Mouse (Mus musculus): ENCODE measurements around the gene Btbd9. TPM values are rescaled to one million over a fixed set of nuclear protein-coding genes. Genes with fewer than 3 reads are reported as not detected.
A peak's percentile ranks its signal among the peaks of the same experiment; 100 is the strongest.

The Btbd9 gene
- total and polyA plus RNA-seq, 2 experiments: 12.7 to 12.8 TPM

DNA sequence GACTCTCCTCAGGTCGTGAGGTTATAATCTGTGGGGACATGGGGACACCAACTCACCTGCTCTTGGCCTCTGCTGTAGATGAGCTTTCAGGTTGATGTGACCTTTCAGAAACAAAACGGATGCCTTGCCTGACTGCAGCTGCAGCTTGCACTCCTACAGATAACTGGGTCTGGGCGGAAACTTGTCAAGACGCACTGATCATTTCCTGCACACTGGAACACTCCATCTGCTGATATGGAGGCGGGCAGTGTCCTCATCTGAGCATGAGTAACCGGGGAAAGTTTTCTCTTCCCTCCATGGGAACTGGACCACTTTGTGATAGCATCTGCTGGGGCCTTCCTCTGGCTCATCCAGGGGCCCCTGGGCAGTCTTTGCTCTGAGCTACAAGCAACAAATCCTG lies 361.9 kb downstream of the Btbd9 start:
- no peak for DNase-seq (ENCODE audit: extremely low read depth, low read depth, low spot score)
- WGBS: 73% methylated on average over 6 of the region's 6 CpGs

DNA sequence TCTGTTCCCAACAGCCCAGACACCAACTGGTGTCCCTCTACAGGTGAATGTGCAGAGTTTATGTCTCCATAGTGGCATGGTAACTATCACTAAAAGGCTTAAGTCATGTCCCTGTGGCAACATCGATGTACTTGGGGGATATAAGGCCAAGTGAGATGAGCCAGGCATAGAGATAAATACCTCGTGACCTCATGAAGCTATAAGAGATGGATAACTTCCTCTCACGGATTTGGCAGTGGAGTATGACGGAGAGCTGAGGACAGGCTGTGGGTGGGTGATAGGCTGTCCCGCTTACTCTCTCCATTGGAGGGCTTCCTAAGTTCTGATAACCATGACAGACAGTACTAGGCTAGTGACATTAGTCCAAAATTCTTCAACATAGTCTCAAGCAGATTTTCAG lies 362.9 kb downstream of the Btbd9 start:
- no peak overlapping the region for H3K27ac ChIP-seq (replicated peaks; ENCODE audit: insufficient read depth, low read depth, low read length)
- 0 out of 2 replicates have a peak, but pooled peaks cover under 1% of the 10 kb centered on the region for H3K36me3 ChIP-seq (ENCODE audit: control insufficient read depth, insufficient read depth, low read length)
- no peak overlapping the region for H3K4me3 ChIP-seq (ENCODE audit: insufficient read depth, low read depth, low read length)
- DNase-seq (ENCODE audit: extremely low read depth, low read depth, low spot score): no peak
- H3K9ac ChIP-seq (ENCODE audit: low read depth, low read length): no peak overlapping the region
- H3K4me1 ChIP-seq (ENCODE audit: control insufficient read depth, insufficient read depth, low read length): no peaks in the 10 kb centered on the region
- H3K79me2 ChIP-seq (ENCODE audit: control insufficient read depth, insufficient read depth, low read length): no peaks in the 10 kb centered on the region
- TF ChIP-seq CTCF (IDR thresholded peaks at IDR 0.05; ENCODE audit: low read depth, low read length) (no peak), POLR2A (IDR thresholded peaks at IDR 0.05; ENCODE audit: extremely low read depth, insufficient read depth, low read length) (no peak)
- 85% methylated on average over 5 of the region's 5 CpGs for WGBS
- H3K27me3 ChIP-seq (ENCODE audit: control insufficient read depth, insufficient read depth, low read length): no peaks in the 10 kb centered on the region

More for the DNA sequence above, 361.9 kb downstream of the Btbd9 start:
- Histone ChIP-seq H3K27ac (replicated peaks; ENCODE audit: insufficient read depth, low read depth, low read length) (no peak overlapping the region), H3K4me1 (ENCODE audit: control insufficient read depth, insufficient read depth, low read length) (no peaks in the 10 kb centered on the region), H3K9ac (ENCODE audit: low read depth, low read length) (no peak overlapping the region), H3K79me2 (ENCODE audit: control insufficient read depth, insufficient read depth, low read length) (no peaks in the 10 kb centered on the region), H3K27me3 (ENCODE audit: control insufficient read depth, insufficient read depth, low read length) (no peaks in the 10 kb centered on the region), H3K4me3 (ENCODE audit: insufficient read depth, low read depth, low read length) (no peak overlapping the region), H3K36me3 (ENCODE audit: control insufficient read depth, insufficient read depth, low read length) (no peaks in the 10 kb centered on the region)
- TF ChIP-seq POLR2A (IDR thresholded peaks at IDR 0.05; ENCODE audit: extremely low read depth, insufficient read depth, low read length) (no peak), CTCF (IDR thresholded peaks at IDR 0.05; ENCODE audit: low read depth, low read length) (no peak)

DNA sequence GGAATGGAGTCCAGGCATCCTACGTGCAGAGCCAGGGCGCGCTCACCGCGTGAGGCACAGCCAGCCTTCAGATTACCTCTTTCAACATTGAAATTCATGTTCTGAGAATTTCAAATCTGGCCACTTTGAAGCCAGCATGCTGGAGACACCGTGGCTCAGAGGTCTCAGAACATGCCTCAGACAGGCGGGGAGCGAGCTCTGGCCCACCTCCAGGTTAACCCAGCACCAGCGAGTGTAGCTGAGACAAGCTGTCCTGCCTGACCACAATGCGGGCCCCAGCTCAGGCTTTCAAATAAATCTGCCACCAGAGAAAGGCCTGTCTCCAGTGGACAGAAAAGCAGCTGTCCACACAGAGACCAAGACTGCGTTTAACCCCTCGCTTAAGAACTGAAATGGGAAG lies 363.6 kb downstream of the Btbd9 start:
- WGBS: 87% methylated on average over 12 of the region's 12 CpGs
- Histone ChIP-seq H3K36me3 (ENCODE audit: control insufficient read depth, insufficient read depth, low read length) (peaks cover 6% of the 10 kb centered on the region), H3K4me1 (ENCODE audit: control insufficient read depth, insufficient read depth, low read length) (no peaks in the 10 kb centered on the region), H3K4me3 (ENCODE audit: insufficient read depth, low read depth, low read length) (no peak overlapping the region), H3K79me2 (ENCODE audit: control insufficient read depth, insufficient read depth, low read length) (no peaks in the 10 kb centered on the region), H3K27ac (replicated peaks; ENCODE audit: insufficient read depth, low read depth, low read length) (no peak overlapping the region), H3K9ac (ENCODE audit: low read depth, low read length) (no peak overlapping the region), H3K27me3 (ENCODE audit: control insufficient read depth, insufficient read depth, low read length) (no peaks in the 10 kb centered on the region)
- DNase-seq (ENCODE audit: extremely low read depth, low read depth, low spot score): no peak
- TF ChIP-seq POLR2A (IDR thresholded peaks at IDR 0.05; ENCODE audit: extremely low read depth, insufficient read depth, low read length): no peak
- no peak for TF ChIP-seq CTCF (IDR thresholded peaks at IDR 0.05; ENCODE audit: low read depth, low read length)

DNA sequence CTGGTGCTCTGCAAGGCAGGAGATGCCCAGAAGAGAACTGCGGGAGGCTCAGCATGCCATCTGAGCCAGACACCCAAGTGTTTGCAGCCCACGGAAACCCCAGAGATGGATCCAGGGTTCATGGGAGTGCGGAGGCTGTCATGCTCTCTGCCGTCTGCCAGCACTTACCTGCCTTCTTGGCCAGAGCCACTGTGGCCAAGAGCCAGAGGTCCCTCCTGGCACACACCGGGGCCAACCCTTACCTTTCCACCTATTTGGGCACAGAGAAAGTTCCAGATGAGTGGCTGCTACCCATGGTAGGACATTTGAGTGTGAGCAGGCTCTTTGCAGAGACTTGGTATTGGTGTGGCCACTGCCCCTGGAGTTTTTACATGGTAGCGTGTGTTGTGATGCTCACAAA lies 365.4 kb downstream of the Btbd9 start:
- peak; percentile 63 for DNase-seq (ENCODE audit: extremely low read depth, low read depth, low spot score)
- TF ChIP-seq CTCF (IDR thresholded peaks at IDR 0.05; ENCODE audit: low read depth, low read length): no peak
- TF ChIP-seq POLR2A (IDR thresholded peaks at IDR 0.05; ENCODE audit: extremely low read depth, insufficient read depth, low read length): no peak
- Histone ChIP-seq H3K36me3 (ENCODE audit: control insufficient read depth, insufficient read depth, low read length) (peaks cover 7% of the 10 kb centered on the region), H3K4me3 (ENCODE audit: insufficient read depth, low read depth, low read length) (no peak overlapping the region), H3K9ac (ENCODE audit: low read depth, low read length) (no peak overlapping the region), H3K79me2 (ENCODE audit: control insufficient read depth, insufficient read depth, low read length) (no peaks in the 10 kb centered on the region), H3K4me1 (ENCODE audit: control insufficient read depth, insufficient read depth, low read length) (no peaks in the 10 kb centered on the region), H3K27ac (replicated peaks; ENCODE audit: insufficient read depth, low read depth, low read length) (no peak overlapping the region), H3K27me3 (ENCODE audit: control insufficient read depth, insufficient read depth, low read length) (no peaks in the 10 kb centered on the region)
- 44% methylated on average over 6 of the region's 6 CpGs for WGBS

DNA sequence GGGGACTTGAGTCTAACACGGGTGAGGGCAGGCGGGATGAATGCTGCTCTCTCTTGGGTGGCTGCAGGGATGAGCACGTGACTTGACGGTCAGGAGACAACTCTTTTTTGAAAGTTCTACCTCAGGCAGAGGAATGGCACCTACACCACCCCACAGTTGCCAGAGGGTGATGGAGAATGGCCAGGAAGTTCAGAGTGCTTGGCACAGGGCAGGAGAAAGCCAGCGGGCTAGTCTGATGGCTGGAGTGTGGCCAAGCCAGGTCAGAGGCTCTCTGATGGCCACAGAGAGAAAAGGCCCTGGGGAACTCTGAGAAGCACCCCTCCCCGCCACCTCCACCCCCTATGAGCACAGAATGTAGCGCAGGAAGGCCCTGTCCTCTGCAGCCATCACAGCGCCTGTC lies 366.0 kb downstream of the Btbd9 start:
- WGBS: 59% methylated on average over 8 of the region's 8 CpGs
- Histone ChIP-seq H3K4me1 (ENCODE audit: control insufficient read depth, insufficient read depth, low read length) (no peaks in the 10 kb centered on the region), H3K9ac (ENCODE audit: low read depth, low read length) (no peak overlapping the region), H3K79me2 (ENCODE audit: control insufficient read depth, insufficient read depth, low read length) (no peaks in the 10 kb centered on the region), H3K27ac (replicated peaks; ENCODE audit: insufficient read depth, low read depth, low read length) (no peak overlapping the region), H3K36me3 (ENCODE audit: control insufficient read depth, insufficient read depth, low read length) (peaks cover 7% of the 10 kb centered on the region), H3K27me3 (ENCODE audit: control insufficient read depth, insufficient read depth, low read length) (no peaks in the 10 kb centered on the region), H3K4me3 (ENCODE audit: insufficient read depth, low read depth, low read length) (no peak overlapping the region)
- no peak for TF ChIP-seq CTCF (IDR thresholded peaks at IDR 0.05; ENCODE audit: low read depth, low read length)
- TF ChIP-seq POLR2A (IDR thresholded peaks at IDR 0.05; ENCODE audit: extremely low read depth, insufficient read depth, low read length): no peak
- peak; percentile 77 for DNase-seq (ENCODE audit: extremely low read depth, low read depth, low spot score)

DNA sequence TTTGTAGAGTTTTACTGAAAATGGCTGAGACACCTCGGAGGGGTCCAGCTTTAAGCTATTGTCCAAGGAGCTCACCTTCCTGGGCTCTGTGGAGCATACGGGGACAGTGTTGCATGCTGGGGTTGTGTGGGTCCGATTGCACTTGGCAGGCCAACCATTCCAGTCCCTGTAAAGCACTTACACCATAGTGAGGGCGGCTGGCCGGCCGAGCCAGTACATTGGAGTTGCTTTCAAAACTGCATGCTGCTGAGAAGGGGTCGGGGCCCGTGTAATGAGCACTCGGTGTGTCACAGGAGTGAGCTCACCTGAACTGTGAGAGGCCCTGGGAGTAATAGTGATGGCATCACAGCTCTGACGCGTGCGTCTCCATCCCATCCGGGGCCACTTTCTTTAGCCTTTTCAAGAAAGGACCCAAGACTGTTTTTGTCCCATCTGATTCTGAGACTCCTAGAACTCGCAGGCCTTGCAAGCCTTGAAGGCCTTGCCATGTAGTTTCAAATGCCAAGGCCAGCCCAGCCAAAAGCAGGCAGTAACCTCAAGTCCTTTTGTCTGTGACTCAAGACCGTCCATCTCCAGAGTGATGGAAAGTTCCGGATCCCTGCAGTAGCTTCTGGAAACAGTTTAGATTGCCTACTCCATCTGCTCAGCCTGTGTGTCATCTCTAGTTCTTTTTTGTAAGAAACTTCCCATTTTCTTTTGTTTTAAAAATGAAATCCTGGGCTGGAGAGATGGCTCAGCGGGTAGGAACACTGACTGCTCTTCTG lies 371.0 kb downstream of the Btbd9 start:
- H3K4me1 ChIP-seq (ENCODE audit: control insufficient read depth, insufficient read depth, low read length): no peaks in the 10 kb centered on the region
- H3K27ac ChIP-seq (replicated peaks; ENCODE audit: insufficient read depth, low read depth, low read length): no peak overlapping the region
- no peak for TF ChIP-seq POLR2A (IDR thresholded peaks at IDR 0.05; ENCODE audit: extremely low read depth, insufficient read depth, low read length)
- no peak for TF ChIP-seq CTCF (IDR thresholded peaks at IDR 0.05; ENCODE audit: low read depth, low read length)
- WGBS: 93% methylated on average over 17 of the region's 17 CpGs
- H3K4me3 ChIP-seq (ENCODE audit: insufficient read depth, low read depth, low read length): no peak overlapping the region
- H3K9ac ChIP-seq (ENCODE audit: low read depth, low read length): no peak overlapping the region
- H3K79me2 ChIP-seq (ENCODE audit: control insufficient read depth, insufficient read depth, low read length): peaks cover 29% of the 10 kb centered on the region
- H3K36me3 ChIP-seq (ENCODE audit: control insufficient read depth, insufficient read depth, low read length): peaks cover 7% of the 10 kb centered on the region
- no peak for DNase-seq (ENCODE audit: extremely low read depth, low read depth, low spot score)
- no peaks in the 10 kb centered on the region for H3K27me3 ChIP-seq (ENCODE audit: control insufficient read depth, insufficient read depth, low read length)
